Mouse (Mus musculus): ENCODE measurements at regions not wholly inside any gene's neighbourhood (a gene's known extent, or its start where the extent isn't known, plus 50 kb on each side); places are given as distances from the start of the nearest gene placed in this dataset.
"Not testable (repeated sequence)": the region's sequence is repeated elsewhere in the genome, so short reads cannot be mapped to it uniquely, and the experiment has no call there.

DNA sequence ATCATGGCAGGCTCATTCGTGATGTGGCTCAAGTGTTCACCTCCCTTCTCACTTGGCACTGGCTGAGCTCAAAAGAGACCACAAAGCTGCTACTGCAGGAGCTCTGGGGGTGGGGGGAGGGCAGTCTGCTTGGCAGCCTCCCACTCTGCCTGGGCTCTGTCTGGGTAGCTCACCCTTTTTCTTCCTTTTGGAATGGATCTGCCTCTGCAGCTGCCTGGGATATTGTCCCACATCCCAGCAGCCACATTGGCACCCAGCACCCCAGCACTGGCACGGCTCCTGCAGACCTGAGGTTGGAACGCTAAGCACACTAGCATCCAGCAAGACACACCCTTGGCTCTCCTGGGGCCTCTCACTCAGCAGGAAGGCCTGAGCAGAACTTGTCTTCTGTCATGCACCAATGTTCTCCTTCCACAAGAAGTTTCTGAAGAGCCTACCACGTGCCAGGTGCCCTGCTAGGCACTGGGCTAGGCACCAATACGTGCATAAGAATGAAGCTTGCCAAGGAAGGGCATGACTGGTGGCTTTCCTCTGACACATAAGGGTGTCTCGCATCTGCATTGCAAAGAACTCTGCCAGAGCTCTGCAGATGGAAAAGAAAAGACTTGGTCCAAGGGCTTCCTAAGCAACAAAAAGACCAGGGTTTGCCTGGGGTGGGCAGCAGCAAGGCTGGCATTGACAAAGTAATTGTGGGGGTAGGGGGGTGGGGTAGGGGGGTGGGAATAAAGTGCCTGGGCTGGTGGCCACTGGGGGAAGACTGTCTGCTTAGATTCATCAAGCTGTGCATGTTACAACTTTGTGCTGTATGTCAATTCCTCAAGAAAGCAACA, 112.1 kb upstream of the Sipa1l1 start:
- DNase-seq (ENCODE audit: low spot score in 2 of 2): not testable (repeated sequence)

DNA sequence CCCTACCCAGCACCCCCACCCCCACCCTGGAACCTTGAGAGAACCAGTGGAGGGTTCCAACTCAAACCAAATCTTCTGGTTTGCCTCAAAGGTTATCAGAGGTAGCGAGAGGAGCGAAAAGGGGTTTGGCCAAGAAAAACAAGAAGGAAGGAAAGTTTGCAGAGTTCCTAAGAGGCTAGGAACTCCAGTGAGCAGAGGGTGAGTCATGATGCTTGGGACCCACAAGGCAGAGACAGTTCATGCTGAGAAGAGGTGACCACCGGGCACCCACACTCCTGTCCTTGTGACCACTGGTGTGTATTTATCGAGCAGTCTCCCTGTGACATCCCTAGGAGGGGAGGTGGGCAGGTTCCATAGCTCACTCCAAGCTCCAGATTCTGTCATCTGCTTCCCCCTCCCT, 104.1 kb upstream of the Sipa1l1 start:
- no peak for DNase-seq (ENCODE audit: low spot score in 2 of 2)

DNA sequence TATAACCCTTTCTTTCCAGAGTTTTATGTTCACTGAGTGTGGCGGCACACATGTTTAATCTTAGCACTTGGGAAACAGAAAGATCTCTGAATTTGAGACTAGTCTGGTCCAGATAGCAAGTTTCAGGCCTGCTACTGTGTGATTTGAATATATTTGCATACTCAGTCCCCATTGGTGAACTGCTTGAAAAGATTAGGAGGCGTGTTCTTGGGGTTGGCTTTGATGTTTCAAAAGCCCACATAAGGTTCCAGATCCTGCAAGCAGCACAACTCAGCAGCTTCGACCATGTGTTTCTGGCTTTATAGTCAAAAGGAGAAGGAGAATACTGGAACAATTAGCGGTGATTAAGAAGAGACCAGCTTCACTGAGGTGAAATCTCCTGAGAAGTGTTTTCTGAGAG, 102.3 kb upstream of the Sipa1l1 start:
- DNase-seq (ENCODE audit: low spot score in 2 of 2): no peak

DNA sequence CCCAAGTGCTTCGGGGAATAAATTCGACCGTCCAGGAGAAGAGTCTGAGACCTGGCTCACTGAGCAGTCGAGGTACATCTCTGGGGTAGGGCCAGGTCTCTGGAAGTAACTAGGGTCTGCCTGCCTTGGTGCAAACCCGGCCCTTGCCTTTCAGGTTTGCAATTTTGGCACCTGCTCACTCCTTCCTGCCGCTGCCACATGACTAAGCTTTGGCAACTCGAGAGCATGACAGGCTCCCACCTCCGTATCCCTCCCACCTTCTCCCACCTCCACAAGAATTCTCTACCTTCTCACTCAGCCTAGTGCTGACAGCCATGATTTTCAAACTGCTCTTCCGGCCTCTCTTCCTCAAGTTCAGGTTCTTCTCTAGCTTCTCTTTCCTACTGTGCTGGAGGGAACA, 99.5 kb upstream of the Sipa1l1 start:
- DNase-seq (ENCODE audit: low spot score in 2 of 2): peak; percentile 54 to 56

DNA sequence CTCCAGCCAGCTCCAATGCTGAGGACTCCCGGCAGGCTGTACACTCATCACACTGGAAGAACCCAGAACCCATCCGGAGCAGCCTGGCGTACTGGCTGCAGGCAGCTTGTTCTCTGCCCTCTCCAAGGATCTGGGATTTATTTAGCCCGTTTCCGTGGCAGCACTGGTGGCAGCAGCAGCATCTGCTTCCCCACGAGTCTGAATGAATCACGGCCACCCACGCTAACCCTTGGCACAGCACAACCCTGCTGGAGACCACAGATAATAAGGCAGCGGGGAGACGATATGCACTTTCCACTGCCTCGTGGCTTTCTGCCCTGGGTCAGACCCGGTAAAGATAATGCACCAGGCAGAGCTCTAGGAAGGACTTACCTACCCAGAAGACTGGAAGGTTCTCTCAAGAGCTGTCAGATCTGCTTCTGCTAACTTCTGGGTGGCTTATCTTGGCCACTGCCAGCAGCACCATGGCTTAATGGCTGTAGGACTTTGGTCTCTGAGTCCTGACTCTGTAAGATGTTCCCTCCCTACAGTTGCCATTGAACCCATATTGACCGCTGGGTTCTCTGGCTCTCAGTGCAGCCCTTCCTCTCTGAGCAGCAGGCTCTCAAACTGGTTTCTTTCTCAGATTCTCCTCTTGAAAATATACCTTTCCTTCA, 96.2 kb upstream of the Sipa1l1 start:
- DNase-seq (ENCODE audit: low spot score in 2 of 2): peak; percentile 88 to 92

DNA sequence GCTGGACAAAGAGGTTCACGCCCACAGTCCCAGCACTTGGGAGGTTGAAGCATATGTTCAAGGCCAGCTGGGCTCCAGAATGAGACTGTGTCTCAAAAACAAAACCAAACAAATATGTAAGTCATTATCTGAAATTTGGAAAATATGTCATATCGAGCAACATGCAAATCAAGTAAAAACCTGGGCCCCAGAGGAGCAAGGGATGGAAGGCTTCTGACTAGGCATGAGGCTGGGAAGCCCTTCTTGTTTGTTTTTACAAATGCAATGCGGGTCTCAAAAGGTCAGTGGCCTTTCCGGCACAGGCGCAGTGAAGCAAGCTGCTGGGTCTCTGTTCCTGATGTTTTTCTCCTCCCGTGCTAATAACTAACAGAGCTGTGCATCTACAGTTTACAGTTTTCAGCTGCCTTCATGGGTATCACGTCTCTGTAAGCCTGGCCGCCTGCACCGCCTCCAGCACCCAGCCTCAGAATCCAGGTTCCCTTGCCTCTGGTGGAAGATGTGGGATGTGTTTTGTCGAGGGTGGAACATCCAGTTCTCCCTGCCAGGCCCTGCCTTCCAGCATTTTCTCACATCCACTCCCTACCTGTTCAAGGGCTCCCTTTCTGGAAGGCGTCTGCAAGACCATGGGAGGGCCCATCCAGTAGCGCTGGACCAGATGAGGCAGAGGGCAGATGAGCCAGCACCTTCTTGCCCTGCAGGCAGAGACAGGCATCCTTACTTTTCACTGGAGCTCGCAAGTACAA, 93.5 kb upstream of the Sipa1l1 start:
- DNase-seq (ENCODE audit: low spot score in 2 of 2): peak; percentile 75 to 80

DNA sequence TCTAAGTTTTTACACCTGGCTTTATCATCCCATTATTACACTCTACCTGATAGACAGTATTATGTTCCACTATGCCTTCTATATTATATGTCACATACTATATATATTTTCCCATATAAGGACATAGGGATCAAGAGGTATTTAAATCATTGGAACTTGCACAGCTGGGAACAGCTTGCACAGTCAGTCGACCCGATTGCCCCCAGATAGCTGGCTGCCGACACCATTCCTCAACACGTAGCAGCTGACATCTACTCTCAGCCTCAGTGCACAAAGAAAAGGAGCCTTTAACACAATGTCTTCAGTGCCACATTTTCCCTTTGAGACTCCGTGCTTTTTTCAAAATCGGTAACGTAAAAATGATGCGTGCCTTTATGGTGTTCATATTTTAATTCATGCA, 92.4 kb upstream of the Sipa1l1 start:
- no peak for DNase-seq (ENCODE audit: low spot score in 2 of 2)

DNA sequence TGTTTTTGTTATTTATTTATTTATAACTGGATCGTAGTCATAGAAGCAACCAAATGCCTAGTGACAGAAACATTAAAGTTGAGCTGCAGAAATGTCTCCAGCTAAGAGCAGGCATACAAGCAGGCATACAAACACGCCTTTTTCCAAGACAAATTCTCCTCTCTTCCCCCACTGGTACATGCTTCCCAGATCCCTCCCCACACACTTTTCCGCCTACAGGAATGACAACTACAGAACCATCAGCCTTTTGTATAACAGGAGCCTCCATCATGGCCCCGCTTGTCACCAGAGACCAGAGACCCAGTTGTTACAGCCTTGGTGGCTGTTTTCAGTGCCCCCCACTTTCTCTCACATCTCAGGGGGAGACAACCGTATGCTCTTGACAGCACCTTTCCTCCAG, 91.2 kb upstream of the Sipa1l1 start:
- peak in 1 of 2 experiments; percentile 60 for DNase-seq (ENCODE audit: low spot score in 2 of 2)

DNA sequence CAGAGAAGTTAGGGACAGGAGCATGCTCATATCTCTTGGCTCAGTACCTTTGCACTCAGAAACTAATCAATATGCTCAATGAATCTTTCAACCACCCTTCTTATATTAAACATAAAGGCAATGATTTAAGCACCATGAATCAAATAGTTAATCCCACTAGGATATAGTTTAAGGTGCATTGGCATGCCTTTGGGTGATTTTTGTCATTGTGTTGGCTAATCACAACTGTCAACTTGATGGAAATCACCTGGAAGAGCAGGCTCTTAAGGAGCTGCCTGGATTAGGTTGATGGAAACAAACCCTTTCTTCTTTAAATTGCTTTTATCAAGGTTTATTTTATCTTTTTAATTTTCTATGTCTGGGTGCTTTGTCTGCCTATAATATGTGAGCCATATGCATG, 90.4 kb upstream of the Sipa1l1 start:
- no peak for DNase-seq (ENCODE audit: low spot score in 2 of 2)

DNA sequence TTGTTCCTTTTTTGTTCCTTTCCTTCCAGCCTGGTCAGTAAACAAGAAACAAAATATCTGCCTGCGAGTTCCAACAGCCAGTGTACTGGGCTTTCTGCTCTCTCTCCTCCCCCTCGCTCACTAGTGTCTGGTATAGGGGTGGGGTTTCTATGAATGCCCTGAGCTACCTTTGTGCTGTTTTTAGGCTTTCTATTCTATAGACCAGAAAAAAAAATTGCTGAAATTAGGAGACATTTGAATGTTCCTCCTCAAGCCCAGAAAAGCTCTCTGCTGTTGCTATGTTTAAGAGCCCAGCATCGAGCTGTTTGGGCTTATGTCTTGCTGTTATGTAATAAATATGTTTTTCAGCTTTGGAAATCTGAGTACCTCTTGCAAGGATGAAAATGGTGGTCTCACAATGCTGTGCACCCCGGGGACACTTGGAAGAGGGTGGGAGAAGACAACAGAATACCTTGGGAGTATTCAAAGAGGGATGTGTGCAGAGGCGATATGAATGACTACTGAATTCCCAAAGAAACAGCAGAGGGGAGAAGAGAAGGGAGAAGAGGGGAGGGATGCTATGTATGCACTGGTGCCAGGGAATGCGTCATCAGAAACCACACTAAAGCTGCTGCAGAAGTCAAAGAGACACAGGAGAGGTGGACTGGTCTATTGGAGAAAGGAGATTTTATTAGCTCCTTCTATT, 88.8 kb upstream of the Sipa1l1 start:
- peak; percentile 61 to 70 for DNase-seq (ENCODE audit: low spot score in 2 of 2)

DNA sequence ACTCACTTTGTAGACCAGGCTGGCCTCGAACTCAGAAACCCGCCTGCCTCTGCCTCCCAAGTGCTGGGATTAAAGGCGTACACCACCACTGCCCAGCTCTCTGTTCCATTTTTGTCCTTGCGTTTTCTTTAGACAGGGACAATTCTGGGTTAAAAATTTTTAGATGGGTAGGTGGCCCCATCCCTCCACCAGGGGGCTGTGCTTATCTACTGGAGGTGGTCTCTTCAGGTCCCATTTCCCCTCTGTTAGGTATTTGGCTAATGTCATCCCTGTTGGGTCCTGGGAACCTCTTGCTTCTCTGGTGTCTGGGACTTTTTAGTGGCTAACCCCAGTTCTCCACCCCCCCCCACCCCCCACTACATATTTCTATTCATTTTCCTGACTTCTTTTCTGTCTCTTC, 86.5 kb upstream of the Sipa1l1 start:
- DNase-seq (ENCODE audit: low spot score in 2 of 2): not testable (repeated sequence)

DNA sequence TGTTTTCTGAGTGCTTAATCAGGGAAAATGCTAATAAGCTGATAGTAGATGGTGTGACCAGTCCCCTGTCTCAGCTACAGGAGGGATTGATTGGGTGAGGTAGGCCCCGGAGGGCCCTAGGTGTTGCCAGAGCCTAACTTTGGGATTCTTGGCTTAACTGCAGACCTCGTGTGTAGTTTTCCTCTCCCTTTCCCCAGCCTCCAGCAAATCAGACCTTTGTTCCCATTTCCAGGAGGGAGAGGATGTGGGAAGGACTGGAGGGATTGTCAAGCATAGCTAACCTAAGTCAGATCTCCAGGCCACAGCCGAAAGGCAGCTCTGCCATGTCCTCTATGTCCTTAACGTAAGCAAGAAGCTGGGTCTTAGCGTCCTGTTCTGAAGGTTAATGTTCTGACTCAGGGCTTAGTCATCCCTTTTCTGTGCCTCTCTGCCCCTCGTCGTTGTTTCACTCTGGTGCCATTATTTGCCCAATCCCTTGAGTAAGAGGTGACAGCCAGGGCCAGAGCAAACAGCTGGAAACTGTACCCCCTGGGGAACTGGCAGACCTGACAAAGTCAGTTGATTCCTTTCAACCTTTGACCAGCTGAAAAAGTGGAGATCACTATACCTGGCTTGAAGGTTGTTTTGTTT, 83.2 kb upstream of the Sipa1l1 start:
- no peak for DNase-seq (ENCODE audit: low spot score in 2 of 2)

DNA sequence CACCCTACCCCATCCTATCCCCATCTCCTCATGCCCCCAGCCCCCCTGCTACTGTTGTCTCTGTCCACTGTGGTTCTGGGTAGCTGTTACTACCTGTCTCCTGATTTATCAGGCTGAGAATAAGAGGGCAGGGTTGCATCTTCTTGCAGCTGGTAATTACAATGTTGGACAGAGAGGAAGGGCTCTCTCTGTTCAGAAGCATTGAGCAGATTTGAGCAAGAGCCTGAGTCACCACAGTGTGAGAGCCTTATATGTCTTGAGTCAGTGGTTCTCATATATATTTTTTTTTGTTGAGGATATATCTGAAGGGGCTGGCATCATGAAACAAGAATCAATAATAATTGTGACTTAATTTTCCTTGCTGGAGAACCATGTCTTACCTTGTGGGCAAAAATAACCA, 82.7 kb upstream of the Sipa1l1 start:
- no peak for DNase-seq (ENCODE audit: low spot score in 2 of 2)

DNA sequence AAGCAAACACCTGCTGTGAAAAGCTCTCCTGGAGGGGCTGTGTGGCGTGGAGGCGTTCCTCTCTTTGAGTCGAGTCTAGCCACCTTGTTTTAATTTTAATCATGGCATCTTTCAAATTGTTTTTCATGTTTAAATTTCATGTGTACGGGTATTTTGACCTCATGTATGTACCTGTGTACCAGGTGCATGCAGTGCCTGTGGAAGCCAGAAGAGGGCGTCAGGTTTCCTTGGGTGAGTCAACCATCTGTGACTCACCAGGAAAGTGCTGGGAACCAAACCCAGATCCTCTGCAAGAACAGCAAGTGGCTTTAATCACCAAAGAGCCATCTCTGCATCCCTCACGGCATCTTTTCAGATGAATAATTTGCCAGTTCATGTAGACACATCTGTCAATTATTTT, 79.8 kb upstream of the Sipa1l1 start:
- no peak for DNase-seq (ENCODE audit: low spot score in 2 of 2)

DNA sequence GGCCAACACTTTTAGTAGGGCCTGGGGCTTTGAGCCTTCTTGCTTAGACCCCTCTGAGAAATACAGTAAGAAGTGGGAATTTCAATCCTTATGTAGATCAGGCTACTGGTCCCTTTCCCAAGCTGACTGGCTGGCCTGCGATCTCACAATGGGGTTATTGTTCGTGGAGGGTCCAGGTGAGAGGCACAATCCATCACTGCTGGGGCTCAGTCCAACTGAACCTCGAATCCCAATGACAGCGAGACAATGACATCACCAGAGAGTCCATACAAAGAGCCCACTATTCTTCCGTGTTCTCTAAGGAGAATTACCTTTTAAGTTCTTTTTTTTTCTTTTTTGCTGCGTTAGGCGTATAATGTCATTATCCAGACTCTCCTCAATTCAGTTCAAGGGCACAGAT, 75.8 kb upstream of the Sipa1l1 start:
- DNase-seq (ENCODE audit: low spot score in 2 of 2): no peak

DNA sequence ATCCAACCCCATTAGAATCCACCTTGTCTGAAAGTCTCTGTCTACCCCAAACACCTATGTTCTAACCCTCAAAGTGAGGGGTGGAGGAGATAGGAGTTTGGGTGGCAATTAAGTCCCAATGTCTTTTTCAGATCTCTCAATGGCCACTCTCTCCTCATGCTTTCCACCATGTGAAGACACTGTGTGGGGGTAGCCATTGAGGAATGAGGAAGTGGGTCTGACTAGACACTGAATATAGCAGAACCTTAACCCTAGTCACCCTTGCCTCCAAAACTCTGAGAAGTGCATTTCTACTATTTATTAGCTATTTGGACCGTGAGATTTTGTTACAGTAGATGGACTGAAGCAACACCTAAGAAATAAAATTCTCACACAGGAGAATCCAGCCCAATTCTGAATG, 73.7 kb upstream of the Sipa1l1 start:
- DNase-seq (ENCODE audit: low spot score in 2 of 2): no peak

DNA sequence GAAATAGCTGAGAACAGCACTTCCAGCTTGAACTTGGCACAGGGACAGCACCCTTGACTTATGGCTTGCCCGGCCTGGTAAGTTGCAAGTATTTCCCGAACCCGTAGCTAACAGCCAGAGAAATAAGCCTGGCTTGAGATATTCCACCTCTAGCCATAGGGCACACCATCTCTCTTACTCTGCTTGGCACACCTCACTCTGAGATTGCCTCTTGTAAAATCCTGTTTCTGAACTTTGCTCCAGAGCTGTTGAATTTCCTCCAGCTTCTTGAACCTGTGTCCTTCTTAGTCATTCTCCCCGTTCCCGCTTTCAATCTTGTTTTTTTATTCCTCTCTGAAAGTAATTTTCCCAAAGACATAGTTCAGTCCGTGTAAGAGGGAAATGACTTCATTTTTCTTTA, 72.0 kb upstream of the Sipa1l1 start:
- no peak for DNase-seq (ENCODE audit: low spot score in 2 of 2)

DNA sequence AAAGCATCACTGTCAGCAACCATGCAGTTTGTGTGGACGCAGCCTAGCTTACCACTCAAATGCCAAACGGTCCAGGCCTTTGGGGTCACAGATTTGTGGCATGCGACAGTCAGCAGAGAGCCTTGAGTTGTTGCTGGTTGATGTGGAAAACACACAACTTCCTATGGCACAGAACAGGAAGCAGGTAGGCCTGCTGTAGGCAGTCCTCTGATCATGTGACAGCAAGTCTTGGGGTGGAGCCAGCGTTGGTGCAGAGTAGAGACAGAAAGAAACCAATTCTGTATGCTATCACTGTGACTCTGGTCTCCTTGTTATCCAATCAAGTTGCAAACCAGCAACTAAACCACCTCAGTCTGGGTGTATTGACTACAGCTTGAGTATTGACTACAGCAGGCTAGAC, 71.5 kb upstream of the Sipa1l1 start:
- no peak for DNase-seq (ENCODE audit: low spot score in 2 of 2)

DNA sequence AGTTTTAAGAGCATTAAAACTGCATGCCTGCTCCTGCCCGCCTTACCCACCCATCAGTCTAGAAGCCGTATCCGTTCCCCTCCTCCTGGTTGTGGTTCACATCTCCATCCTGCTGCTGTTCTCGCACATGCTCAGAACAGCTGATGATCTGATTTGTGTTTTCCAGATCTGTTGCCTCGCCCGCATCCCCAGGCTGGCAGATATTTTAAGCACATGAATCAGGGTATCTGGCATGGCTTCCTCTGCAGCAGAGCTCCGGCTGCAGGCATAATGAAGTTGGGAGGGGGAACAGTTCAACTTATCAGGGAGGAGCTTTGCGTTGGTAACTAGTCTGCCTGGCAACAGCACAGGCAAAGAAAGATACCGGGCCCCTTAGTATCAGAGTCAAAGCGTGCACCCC, 64.9 kb upstream of the Sipa1l1 start:
- peak; percentile 82 to 91 for DNase-seq (ENCODE audit: low spot score in 2 of 2)

DNA sequence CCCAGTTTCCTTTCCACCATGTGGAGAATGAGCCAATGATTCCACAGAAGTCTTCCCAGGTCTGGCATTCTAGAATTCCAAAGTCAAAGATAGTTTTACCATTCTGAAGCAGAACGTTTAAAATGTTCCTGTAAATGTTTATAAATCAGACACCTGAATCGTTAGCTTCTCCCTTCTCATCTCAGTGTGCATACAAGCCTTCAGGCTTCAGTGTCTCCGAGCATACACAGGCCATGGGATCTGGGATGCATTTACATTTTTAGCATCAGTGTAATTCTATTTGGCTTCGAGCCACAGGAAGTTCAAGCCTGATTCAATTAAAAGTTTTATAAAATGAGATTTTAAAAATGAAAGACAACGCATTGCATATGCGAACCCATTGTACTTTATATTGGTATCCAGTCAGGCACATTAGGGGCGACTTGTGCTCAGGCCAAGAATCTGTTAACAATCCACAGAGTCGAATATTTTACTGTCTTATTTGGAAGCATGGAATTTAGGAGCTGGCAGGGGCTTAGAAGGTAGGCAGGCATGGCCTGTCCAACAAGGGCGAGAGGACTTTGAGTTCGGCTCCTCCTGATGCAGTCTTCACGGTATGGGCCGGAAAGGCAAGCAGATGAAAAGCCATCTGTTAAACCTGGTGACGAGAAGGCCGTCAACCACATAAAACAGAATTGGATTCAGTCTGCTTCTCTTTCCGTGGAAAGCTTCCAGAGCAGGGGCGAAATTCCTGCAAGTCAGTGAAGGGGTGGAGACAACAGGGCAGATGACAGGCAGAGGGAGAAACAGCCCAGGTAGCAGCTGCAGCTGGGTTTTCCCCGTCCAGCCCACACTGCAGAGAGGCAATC, 63.7 kb upstream of the Sipa1l1 start:
- peak; percentile 74 to 85 for DNase-seq (ENCODE audit: low spot score in 2 of 2)

DNA sequence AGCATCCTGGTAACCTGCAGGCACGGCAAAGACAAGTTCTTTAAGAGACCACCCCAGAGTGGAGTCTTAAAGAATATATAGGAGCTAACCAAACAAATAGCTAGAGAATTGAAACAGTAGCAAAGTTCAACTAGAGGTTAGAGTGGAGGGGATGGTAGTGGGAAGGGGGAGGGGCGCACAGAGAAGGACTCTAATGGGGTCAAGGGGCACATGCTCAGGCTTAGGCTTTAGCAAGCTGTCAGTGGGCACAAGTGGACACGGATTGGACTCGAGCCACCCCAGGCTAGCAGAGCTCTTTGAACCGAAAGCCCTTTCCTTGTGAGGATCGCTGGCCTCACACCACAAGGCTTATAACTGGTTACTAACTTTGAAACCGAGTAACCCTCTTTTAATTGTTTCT, 53.4 kb upstream of the Sipa1l1 start:
- no peak for DNase-seq (ENCODE audit: low spot score in 2 of 2)

Measured in frontal cortex, postnatal 36 days (tissue).